Mouse (Mus musculus): ENCODE results near the gene Ano3. TPM values are rescaled to one million over a fixed set of nuclear protein-coding genes. Genes with fewer than 3 reads are reported as not detected.

Gene Ano3
- polyA plus RNA-seq, 1 experiment from 2014 or later = 0.21 TPM

GRCm38 (mm10) chr2:110757556-110757955, 193.2 kb downstream of the Ano3 start:
- Histone ChIP-seq H3K9me3 (replicated peaks; ENCODE audit: control insufficient read depth, low read length) (no peaks in the 10 kb centered on the region), H3K4me2 (ENCODE audit: low read depth, low read length) (no peak overlapping the region), H3K27ac (ENCODE audit: low read length) (no peak overlapping the region), H3K36me3 (ENCODE audit: control insufficient read depth, insufficient read depth, low read length) (no peaks in the 10 kb centered on the region), H3K9ac (ENCODE audit: low read length) (no peak overlapping the region), H3K4me3 (replicated peaks; ENCODE audit: low read length) (no peak overlapping the region), H3K27me3 (ENCODE audit: control insufficient read depth, insufficient read depth, low read length) (no peaks in the 10 kb centered on the region), H3K4me1 (ENCODE audit: control insufficient read depth, insufficient read depth, low read length) (no peaks in the 10 kb centered on the region)
- 74% methylated on average over 2 of the region's 2 CpGs for WGBS
- ATAC-seq (ENCODE audit: insufficient read depth, low FRiP score) = no peak

- Histone ChIP-seq H3K4me1 (ENCODE audit: control insufficient read depth, insufficient read depth, low read length) (no peaks in the 10 kb centered on the region), H3K4me3 (replicated peaks; ENCODE audit: low read length) (no peak overlapping the region), H3K36me3 (ENCODE audit: control insufficient read depth, insufficient read depth, low read length) (no peaks in the 10 kb centered on the region), H3K4me2 (ENCODE audit: low read depth, low read length) (no peak overlapping the region), H3K9me3 (replicated peaks; ENCODE audit: control insufficient read depth, low read length) (no peaks in the 10 kb centered on the region), H3K9ac (ENCODE audit: low read length) (no peak overlapping the region), H3K27me3 (ENCODE audit: control insufficient read depth, insufficient read depth, low read length) (no peaks in the 10 kb centered on the region), H3K27ac (ENCODE audit: low read length) (no peak overlapping the region)
- no peak for ATAC-seq (ENCODE audit: insufficient read depth, low FRiP score)
- 60% methylated on average over 1 of the region's 1 CpGs for WGBS
Observed at GRCm38 (mm10) chr2:110740493-110740892, 210.2 kb downstream of the Ano3 start.

GRCm38 (mm10) chr2:110739781-110740180, 210.9 kb downstream of the Ano3 start:
- H3K4me3 ChIP-seq (replicated peaks; ENCODE audit: low read length) = no peak overlapping the region
- 93% methylated on average over 1 of the region's 1 CpGs for WGBS

GRCm38 (mm10) chr2:110737981-110738380, 212.7 kb downstream of the Ano3 start:
- Histone ChIP-seq H3K36me3 (ENCODE audit: control insufficient read depth, insufficient read depth, low read length) (no peaks in the 10 kb centered on the region), H3K27ac (ENCODE audit: low read length) (no peak overlapping the region), H3K4me3 (replicated peaks; ENCODE audit: low read length) (no peak overlapping the region), H3K9me3 (replicated peaks; ENCODE audit: control insufficient read depth, low read length) (no peaks in the 10 kb centered on the region), H3K9ac (ENCODE audit: low read length) (no peak overlapping the region), H3K4me2 (ENCODE audit: low read depth, low read length) (no peak overlapping the region), H3K27me3 (ENCODE audit: control insufficient read depth, insufficient read depth, low read length) (no peaks in the 10 kb centered on the region), H3K4me1 (ENCODE audit: control insufficient read depth, insufficient read depth, low read length) (no peaks in the 10 kb centered on the region)
- 72% methylated on average over 2 of the region's 2 CpGs for WGBS
- ATAC-seq (ENCODE audit: insufficient read depth, low FRiP score) = no peak

More at GRCm38 (mm10) chr2:110739781-110740180, 210.9 kb downstream of the Ano3 start:
- Histone ChIP-seq H3K36me3 (ENCODE audit: control insufficient read depth, insufficient read depth, low read length) (no peaks in the 10 kb centered on the region), H3K27me3 (ENCODE audit: control insufficient read depth, insufficient read depth, low read length) (no peaks in the 10 kb centered on the region), H3K4me1 (ENCODE audit: control insufficient read depth, insufficient read depth, low read length) (no peaks in the 10 kb centered on the region), H3K4me2 (ENCODE audit: low read depth, low read length) (no peak overlapping the region), H3K9me3 (replicated peaks; ENCODE audit: control insufficient read depth, low read length) (no peaks in the 10 kb centered on the region), H3K27ac (ENCODE audit: low read length) (no peak overlapping the region), H3K9ac (ENCODE audit: low read length) (no peak overlapping the region)
- ATAC-seq (ENCODE audit: insufficient read depth, low FRiP score) = no peak

- no peaks in the 10 kb centered on the region for H3K9me3 ChIP-seq (replicated peaks; ENCODE audit: control insufficient read depth, low read length)
- 57% methylated on average over 4 of the region's 4 CpGs for WGBS
- no peak overlapping the region for H3K4me3 ChIP-seq (replicated peaks; ENCODE audit: low read length)
- no peaks in the 10 kb centered on the region for H3K36me3 ChIP-seq (ENCODE audit: control insufficient read depth, insufficient read depth, low read length)
- H3K4me2 ChIP-seq (ENCODE audit: low read depth, low read length) = no peak overlapping the region
- H3K27me3 ChIP-seq (ENCODE audit: control insufficient read depth, insufficient read depth, low read length) = no peaks in the 10 kb centered on the region
- H3K4me1 ChIP-seq (ENCODE audit: control insufficient read depth, insufficient read depth, low read length) = no peaks in the 10 kb centered on the region
- no peak overlapping the region for H3K27ac ChIP-seq (ENCODE audit: low read length)
- H3K9ac ChIP-seq (ENCODE audit: low read length) = no peak overlapping the region
- no peak for ATAC-seq (ENCODE audit: insufficient read depth, low FRiP score)
Observed at GRCm38 (mm10) chr2:110737236-110737635, 213.5 kb downstream of the Ano3 start.

GRCm38 (mm10) chr2:110726106-110726505, 224.6 kb downstream of the Ano3 start:
- H3K27me3 ChIP-seq (ENCODE audit: control insufficient read depth, insufficient read depth, low read length) = no peaks in the 10 kb centered on the region
- no peaks in the 10 kb centered on the region for H3K9me3 ChIP-seq (replicated peaks; ENCODE audit: control insufficient read depth, low read length)
- no peak overlapping the region for H3K4me3 ChIP-seq (replicated peaks; ENCODE audit: low read length)
- H3K4me2 ChIP-seq (ENCODE audit: low read depth, low read length) = no peak overlapping the region
- no peak overlapping the region for H3K27ac ChIP-seq (ENCODE audit: low read length)
- ATAC-seq (ENCODE audit: insufficient read depth, low FRiP score) = no peak
- H3K4me1 ChIP-seq (ENCODE audit: control insufficient read depth, insufficient read depth, low read length) = no peaks in the 10 kb centered on the region
- no peaks in the 10 kb centered on the region for H3K36me3 ChIP-seq (ENCODE audit: control insufficient read depth, insufficient read depth, low read length)
- no peak overlapping the region for H3K9ac ChIP-seq (ENCODE audit: low read length)

- Histone ChIP-seq H3K4me1 (ENCODE audit: control insufficient read depth, insufficient read depth, low read length) (no peaks in the 10 kb centered on the region), H3K9ac (ENCODE audit: low read length) (no peak overlapping the region), H3K4me2 (ENCODE audit: low read depth, low read length) (no peak overlapping the region), H3K4me3 (replicated peaks; ENCODE audit: low read length) (no peak overlapping the region), H3K27me3 (ENCODE audit: control insufficient read depth, insufficient read depth, low read length) (no peaks in the 10 kb centered on the region), H3K9me3 (replicated peaks; ENCODE audit: control insufficient read depth, low read length) (no peaks in the 10 kb centered on the region), H3K27ac (ENCODE audit: low read length) (no peak overlapping the region), H3K36me3 (ENCODE audit: control insufficient read depth, insufficient read depth, low read length) (no peaks in the 10 kb centered on the region)
- ATAC-seq (ENCODE audit: insufficient read depth, low FRiP score) = no peak
- 70% methylated on average over 1 of the region's 1 CpGs for WGBS
Observed at GRCm38 (mm10) chr2:110722208-110722607, 228.5 kb downstream of the Ano3 start.

- H3K27me3 ChIP-seq (ENCODE audit: control insufficient read depth, insufficient read depth, low read length) = no peaks in the 10 kb centered on the region
- H3K4me1 ChIP-seq (ENCODE audit: control insufficient read depth, insufficient read depth, low read length) = no peaks in the 10 kb centered on the region
- H3K9me3 ChIP-seq (replicated peaks; ENCODE audit: control insufficient read depth, low read length) = no peaks in the 10 kb centered on the region
- no peaks in the 10 kb centered on the region for H3K36me3 ChIP-seq (ENCODE audit: control insufficient read depth, insufficient read depth, low read length)
- H3K9ac ChIP-seq (ENCODE audit: low read length) = no peak within 1 kb of the TSS
- no peak within 1 kb of the TSS for H3K4me3 ChIP-seq (replicated peaks; ENCODE audit: low read length)
- H3K27ac ChIP-seq (ENCODE audit: low read length) = no peak within 1 kb of the TSS
- WGBS = 37% methylated on average over 3 of the region's 3 CpGs
- no peak within 1 kb of the TSS for H3K4me2 ChIP-seq (ENCODE audit: low read depth, low read length)
- ATAC-seq (ENCODE audit: insufficient read depth, low FRiP score) = no peak
Observed at GRCm38 (mm10) chr2:110721290-110721753, 229.4 kb downstream of the Ano3 start, which contains the start of gene Muc15. TSS of gene Muc15 (plus strand) at chr2:110721340.

GRCm38 (mm10) chr2:110719051-110719450, 231.7 kb downstream of the Ano3 start:
- H3K9ac ChIP-seq (ENCODE audit: low read length) = no peak overlapping the region
- no peak for ATAC-seq (ENCODE audit: insufficient read depth, low FRiP score)
- H3K4me2 ChIP-seq (ENCODE audit: low read depth, low read length) = no peak overlapping the region
- H3K4me1 ChIP-seq (ENCODE audit: control insufficient read depth, insufficient read depth, low read length) = no peaks in the 10 kb centered on the region
- no peaks in the 10 kb centered on the region for H3K36me3 ChIP-seq (ENCODE audit: control insufficient read depth, insufficient read depth, low read length)
- H3K27ac ChIP-seq (ENCODE audit: low read length) = no peak overlapping the region
- no peaks in the 10 kb centered on the region for H3K9me3 ChIP-seq (replicated peaks; ENCODE audit: control insufficient read depth, low read length)
- no peaks in the 10 kb centered on the region for H3K27me3 ChIP-seq (ENCODE audit: control insufficient read depth, insufficient read depth, low read length)
- H3K4me3 ChIP-seq (replicated peaks; ENCODE audit: low read length) = no peak overlapping the region

Measured in stomach, embryonic 16.5 days (tissue).